Mouse (Mus musculus): Measurements from ENCODE around the gene Spag6.

DNA sequence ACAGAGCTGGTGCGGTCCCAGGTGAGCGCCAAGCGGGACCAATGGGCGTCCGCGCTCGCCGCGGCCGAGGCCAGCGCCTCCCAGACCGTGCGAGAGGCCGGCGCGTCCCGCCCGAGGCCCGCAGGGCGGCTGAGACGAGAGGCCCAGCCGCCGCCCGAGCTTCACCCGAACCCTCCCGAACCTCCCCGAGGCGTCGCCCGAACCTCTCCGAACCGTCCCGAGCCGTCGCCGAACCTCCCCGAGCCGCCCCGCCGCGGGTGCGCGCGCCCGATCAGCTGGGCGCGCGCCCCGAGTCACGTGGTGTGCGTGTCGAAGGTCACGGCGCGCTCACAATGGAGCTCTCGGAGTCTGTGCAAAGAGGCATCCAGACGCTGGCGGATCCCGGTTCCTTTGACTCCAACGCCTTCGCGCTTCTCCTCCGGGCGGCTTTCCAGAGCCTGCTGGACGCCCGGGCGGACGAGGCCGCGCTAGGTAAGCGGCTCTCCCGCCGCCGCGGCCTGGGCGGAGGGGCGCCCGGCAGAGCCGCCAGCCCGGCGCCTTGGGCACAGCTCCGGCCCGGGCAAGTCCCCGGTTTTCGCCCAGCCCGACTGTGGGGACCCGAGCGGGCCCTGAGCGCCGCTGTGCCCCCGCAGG is 21.6 kb upstream of the Spag6 start, which contains the start of gene Commd3:
- TF ChIP-seq POLR2A (IDR thresholded peaks at IDR 0.05; ENCODE audit: control insufficient read depth, extremely low read depth, insufficient read depth, low read length, poor library complexity) (peak; percentile 93), CTCF (IDR thresholded peaks at IDR 0.05; ENCODE audit: borderline replicate concordance, control insufficient read depth, extremely low read depth, insufficient read depth, low read length, poor library complexity) (no peak)
